Mouse (Mus musculus) hindbrain, postnatal 0 days (tissue): ENCODE data around the gene Casp4. TPM values are rescaled to one million over a fixed set of nuclear protein-coding genes. Genes with fewer than 3 reads are reported as not detected.

Experiments used
- ATAC-seq: fragments of 200-750 bp; cut with Nextera tagmentation; 2 replicates; pipeline ENCODE4 v1.8.0; 2017; ENCODE audit warnings: mild to moderate bottlenecking, moderate TSS enrichment, moderate library complexity
- DNase-seq: peaks from one replicate; pipeline ENCODE4 v3.0.0-alpha.2; 2015; ENCODE audit warnings: low spot score
- H3K27ac ChIP-seq: fragments of 300-500 bp; sonication (generic); 2 replicates; pipeline ENCODE4 v1.5.1; 2014; ENCODE audit warnings: mild to moderate bottlenecking
- H3K27me3 ChIP-seq: fragments of 300-500 bp; sonication (generic); 2 replicates; pipeline ENCODE4 v1.6.1; 2014; ENCODE audit warnings: low read length, mixed read lengths; ENCODE audit not compliant: insufficient read depth
- H3K36me3 ChIP-seq: fragments of 300-500 bp; sonication (generic); 2 replicates; pipeline ENCODE4 v1.6.1; 2014; ENCODE audit warnings: low read length, mixed read lengths; ENCODE audit not compliant: insufficient read depth
- H3K4me1 ChIP-seq: fragments of 300-500 bp; sonication (generic); 2 replicates; pipeline ENCODE4 v1.6.1; 2014; ENCODE audit warnings: antibody characterized with exemption, low read length, mixed read lengths; ENCODE audit not compliant: insufficient read depth
- H3K4me2 ChIP-seq: fragments of 300-500 bp; sonication (generic); 2 replicates; pipeline ENCODE4 v1.6.1; 2014; ENCODE audit warnings: low read depth, mild to moderate bottlenecking, low read length, moderate library complexity, mixed read lengths
- H3K4me3 ChIP-seq: fragments of 300-500 bp; sonication (generic); 2 replicates; pipeline ENCODE4 v1.5.1; 2014; ENCODE audit warnings: low read length
- H3K9ac ChIP-seq: fragments of 300-500 bp; sonication (generic); replicated peaks from 2 replicates; pipeline ENCODE4 v1.6.1; 2014; ENCODE audit warnings: mild to moderate bottlenecking, low read length, moderate library complexity, mixed read lengths
- H3K9me3 ChIP-seq: fragments of 300-500 bp; sonication (generic); 2 replicates; pipeline ENCODE4 v1.6.1; 2016; ENCODE audit warnings: low read length, mixed read lengths
- CTCF ChIP-seq: IDR thresholded peaks from 2 replicates; pipeline ENCODE4 v1.5.1; 2016; ENCODE audit warnings: antibody characterized with exemption, control low read depth, low read depth
- WGBS: fragments of 180-500 bp; shearing (Covaris S2); extraction: QIAGEN DNeasy Blood & Tissue Kit; methylation state at CpG from one replicate; pipeline ENCODE4 v1.1.7; 2014; 5-methylcytosine and 5-hydroxymethylcytosine counted together
- polyA plus RNA-seq: library from polyadenylated mRNA; unstranded; fragments of >200 nt; fragmentation: Nextera tagmentation; extraction: Ambion mirVana; gene quantifications from 2 replicates; pipeline ENCODE4 v1.2.1, GENCODE M21; 2015
- total RNA-seq: library from RNA; depleted of rRNA; stranded (reverse); fragments of >200 nt; gene quantifications from 2 replicates; pipeline ENCODE4 v1.2.3, GENCODE M21; 2014; rRNA removed

The Casp4 gene
- total and polyA plus RNA-seq, 2 experiments from 2014 or later, result 0.16 to 0.55 TPM

- Histone ChIP-seq H3K27me3 (no peaks in the 10 kb centered on the region), H3K4me3 (no peak overlapping the region), H3K9me3 (no peaks in the 10 kb centered on the region), H3K9ac (no peak overlapping the region), H3K4me1 (no peaks in the 10 kb centered on the region), H3K36me3 (no peaks in the 10 kb centered on the region), H3K27ac (no peak overlapping the region), H3K4me2 (no peak overlapping the region)
- no peak for DNase-seq
- no peak for ATAC-seq
- 95% methylated on average over 1 of the region's 1 CpGs for WGBS
- TF ChIP-seq CTCF, result no peak
Observed at GRCm38 (mm10) chr9:5333422-5333821, 24.8 kb downstream of the Casp4 start.

- Histone ChIP-seq H3K27ac (no peak overlapping the region), H3K4me2 (no peak overlapping the region), H3K4me3 (no peak overlapping the region), H3K36me3 (no peaks in the 10 kb centered on the region), H3K4me1 (no peaks in the 10 kb centered on the region), H3K9ac (no peak overlapping the region), H3K27me3 (no peaks in the 10 kb centered on the region), H3K9me3 (no peaks in the 10 kb centered on the region)
- no peak for DNase-seq
- TF ChIP-seq CTCF, result no peak
- ATAC-seq, result no peak
- WGBS, result 89% methylated on average over 1 of the region's 1 CpGs
Observed at GRCm38 (mm10) chr9:5343092-5343491, 34.5 kb downstream of the Casp4 start.

- TF ChIP-seq CTCF, result no peak
Observed at GRCm38 (mm10) chr9:5344090-5344489, 35.5 kb downstream of the Casp4 start.

GRCm38 (mm10) chr9:5345291-5345898 lies 36.8 kb downstream of the Casp4 start, which contains the start of gene Casp12:
Gene Casp12, plus strand, starts transcription at chr9:5345430.
- Histone ChIP-seq H3K27me3 (no peaks in the 10 kb centered on the region), H3K4me2 (no peak within 1 kb of the TSS), H3K9ac (no peak within 1 kb of the TSS), H3K9me3 (no peaks in the 10 kb centered on the region), H3K27ac (no peak within 1 kb of the TSS), H3K36me3 (no peaks in the 10 kb centered on the region), H3K4me1 (no peaks in the 10 kb centered on the region), H3K4me3 (no peak within 1 kb of the TSS)
- TF ChIP-seq CTCF, result no peak
- ATAC-seq (no peak), DNase-seq (no peak)
- 72% methylated on average over 4 of the region's 4 CpGs for WGBS

More at GRCm38 (mm10) chr9:5344090-5344489, 35.5 kb downstream of the Casp4 start:
- Histone ChIP-seq H3K27ac (no peak overlapping the region), H3K27me3 (no peaks in the 10 kb centered on the region), H3K4me3 (no peak overlapping the region), H3K9me3 (no peaks in the 10 kb centered on the region), H3K4me2 (no peak overlapping the region), H3K4me1 (no peaks in the 10 kb centered on the region), H3K36me3 (no peaks in the 10 kb centered on the region), H3K9ac (no peak overlapping the region)
- WGBS, result 93% methylated on average over 4 of the region's 4 CpGs
- no peak for ATAC-seq
- DNase-seq, result no peak

GRCm38 (mm10) chr9:5347381-5347780 lies 38.8 kb downstream of the Casp4 start:
- ATAC-seq (no peak), DNase-seq (no peak)
- Histone ChIP-seq H3K4me3 (no peak overlapping the region), H3K36me3 (no peaks in the 10 kb centered on the region), H3K9me3 (no peaks in the 10 kb centered on the region), H3K27ac (no peak overlapping the region), H3K4me1 (no peaks in the 10 kb centered on the region), H3K27me3 (no peaks in the 10 kb centered on the region), H3K4me2 (no peak overlapping the region), H3K9ac (no peak overlapping the region)
- 83% methylated on average over 4 of the region's 4 CpGs for WGBS
- TF ChIP-seq CTCF, result no peak

GRCm38 (mm10) chr9:5353673-5354072 lies 45.0 kb downstream of the Casp4 start:
- H3K9ac ChIP-seq, result no peak overlapping the region
- no peaks in the 10 kb centered on the region for H3K9me3 ChIP-seq
- DNase-seq (no peak), ATAC-seq (no peak)
- H3K27ac ChIP-seq, result no peak overlapping the region
- no peaks in the 10 kb centered on the region for H3K4me1 ChIP-seq
- WGBS, result 85% methylated on average over 2 of the region's 2 CpGs
- H3K27me3 ChIP-seq, result no peaks in the 10 kb centered on the region
- H3K4me2 ChIP-seq, result no peak overlapping the region
- TF ChIP-seq CTCF, result no peak
- no peak overlapping the region for H3K4me3 ChIP-seq
- H3K36me3 ChIP-seq, result no peaks in the 10 kb centered on the region

DNA sequence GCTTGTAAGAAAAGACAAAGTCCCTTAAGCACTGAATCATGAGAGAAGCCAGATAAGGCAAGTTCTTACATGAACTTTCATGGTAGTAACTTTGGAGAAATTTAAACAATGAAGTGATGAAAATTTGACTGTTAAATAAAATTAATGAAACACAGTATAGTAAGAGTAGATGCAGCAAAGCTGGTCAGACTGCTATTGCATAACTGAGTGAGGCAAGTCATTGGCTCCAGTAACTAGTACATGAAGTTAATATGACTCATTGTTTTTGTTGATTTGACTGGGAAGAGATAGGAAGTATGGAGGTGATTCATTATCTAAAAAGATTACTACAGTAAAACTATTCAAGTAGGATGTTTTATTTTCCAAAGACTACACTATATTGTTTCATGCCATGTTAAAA lies 48.2 kb downstream of the Casp4 start:
- Histone ChIP-seq H3K4me3 (no peak overlapping the region), H3K27ac (no peak overlapping the region), H3K4me1 (no peaks in the 10 kb centered on the region), H3K36me3 (no peaks in the 10 kb centered on the region), H3K9ac (no peak overlapping the region), H3K4me2 (no peak overlapping the region), H3K27me3 (no peaks in the 10 kb centered on the region), H3K9me3 (no peaks in the 10 kb centered on the region)
- no peak for TF ChIP-seq CTCF
- ATAC-seq, result no peak
- no peak for DNase-seq

Other genes with a start within 250 kb of the Casp4 start
- 1.6 TPM in 1 of 2 replicates, not detected in the other for gene Casp1, start 10.3 kb upstream of the Casp4 start, total RNA-seq
- gene Casp1, start 10.3 kb upstream of the Casp4 start, polyA plus RNA-seq, result 1.4 and 1.7 TPM in 2 replicates
- gene Casp12, start 36.6 kb downstream of the Casp4 start, total RNA-seq, result 0.54 and 1.3 TPM in 2 replicates
- 1.3 and 1.4 TPM in 2 replicates for gene Casp12, start 36.6 kb downstream of the Casp4 start, polyA plus RNA-seq